Mouse (Mus musculus): ENCODE results near the gene Dedd. TPM values are rescaled to one million over a fixed set of nuclear protein-coding genes. Genes with fewer than 3 reads are reported as not detected.
A peak's percentile ranks its signal among the peaks of the same experiment; 100 is the strongest.

Gene Dedd
- polyA plus RNA-seq, 1 experiment from 2014 or later, result 32.8 TPM

DNA sequence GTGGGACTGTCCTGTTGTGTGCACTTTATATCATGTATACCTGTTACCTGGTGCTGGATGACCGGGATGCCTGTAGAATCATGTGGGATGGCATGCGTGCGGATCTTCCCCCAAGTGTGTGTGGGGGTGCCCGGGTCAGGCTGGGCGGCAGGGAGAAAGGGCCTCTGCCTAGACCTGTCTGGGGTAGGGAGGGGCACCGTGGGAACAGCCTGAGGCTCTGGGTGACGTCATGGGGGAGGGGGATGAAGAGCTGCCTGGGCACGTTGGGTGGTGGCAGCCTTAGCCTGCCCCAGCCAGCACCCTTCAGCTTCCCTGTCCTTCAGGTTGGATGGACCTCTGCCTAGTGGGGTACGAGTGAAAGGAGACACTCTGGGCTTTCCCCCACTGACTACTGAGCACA is 55.4 kb downstream of the Dedd start:
- no peak overlapping the region for H3K4me3 ChIP-seq (ENCODE audit: low read depth, low read length)
- no peak for TF ChIP-seq CTCF (IDR thresholded peaks at IDR 0.05; ENCODE audit: low read depth)
- H3K27me3 ChIP-seq (ENCODE audit: control insufficient read depth, insufficient read depth, low read length), result no peaks in the 10 kb centered on the region
- H3K4me1 ChIP-seq (replicated peaks; ENCODE audit: control insufficient read depth, insufficient read depth), result peaks cover 3% of the 10 kb centered on the region; the same call in 1 of the 2 replicates
- H3K27ac ChIP-seq (replicated peaks), result no peak overlapping the region
- H3K9ac ChIP-seq (ENCODE audit: low read length), result no peak overlapping the region
- H3K4me2 ChIP-seq (replicated peaks; ENCODE audit: low read depth), result no peak overlapping the region
- H3K9me3 ChIP-seq (ENCODE audit: control insufficient read depth, low read length), result no peaks in the 10 kb centered on the region
- no peaks in the 10 kb centered on the region for H3K36me3 ChIP-seq (ENCODE audit: control insufficient read depth, insufficient read depth, low read length)
- DNase-seq (ENCODE audit: low spot score) (no peak), ATAC-seq (ENCODE audit: low FRiP score, low TSS enrichment) (peak; percentile 28)
- WGBS, result 46% methylated on average over 9 of the region's 9 CpGs

DNA sequence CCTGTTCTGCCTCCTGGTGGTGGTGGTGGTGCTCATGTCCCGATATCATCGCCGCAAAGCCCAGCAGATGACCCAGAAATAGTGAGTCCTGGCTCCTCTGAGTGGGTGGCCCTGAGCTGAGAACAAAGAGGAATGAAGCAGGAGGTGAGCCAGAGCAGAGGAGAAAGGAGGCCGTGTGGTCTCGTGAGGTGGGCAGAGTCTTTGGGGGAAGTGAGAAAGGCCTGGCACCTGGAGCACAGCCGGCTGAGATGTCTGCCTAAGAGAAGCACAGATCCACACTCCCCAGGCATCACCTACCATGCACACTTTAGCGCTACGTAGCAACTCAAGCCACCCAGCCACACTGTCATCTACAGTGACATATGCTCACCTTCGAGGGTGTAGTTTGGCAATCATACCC is 56.2 kb downstream of the Dedd start:
- TF ChIP-seq CTCF (IDR thresholded peaks at IDR 0.05; ENCODE audit: low read depth) (peak; percentile 52), EP300 (optimal IDR thresholded peaks at IDR 0.05) (no peak)
- no peaks in the 10 kb centered on the region for H3K9me3 ChIP-seq (ENCODE audit: control insufficient read depth, low read length)
- H3K4me3 ChIP-seq (ENCODE audit: low read depth, low read length), result no peak overlapping the region
- H3K36me3 ChIP-seq (ENCODE audit: control insufficient read depth, insufficient read depth, low read length), result no peaks in the 10 kb centered on the region
- H3K4me2 ChIP-seq (replicated peaks; ENCODE audit: low read depth), result no peak overlapping the region
- no peaks in the 10 kb centered on the region for H3K27me3 ChIP-seq (ENCODE audit: control insufficient read depth, insufficient read depth, low read length)
- no peak overlapping the region for H3K9ac ChIP-seq (ENCODE audit: low read length)
- 69% methylated on average over 9 of the region's 9 CpGs for WGBS
- ATAC-seq (ENCODE audit: low FRiP score, low TSS enrichment) (no peak), DNase-seq (ENCODE audit: low spot score) (no peak)
- no peak overlapping the region for H3K27ac ChIP-seq (replicated peaks)
- no peaks in the 10 kb centered on the region; the same call in 1 of the 2 replicates for H3K4me1 ChIP-seq (replicated peaks; ENCODE audit: control insufficient read depth, insufficient read depth)

- H3K4me1 ChIP-seq (replicated peaks; ENCODE audit: control insufficient read depth, insufficient read depth), result no peaks in the 10 kb centered on the region; the same call in 1 of the 2 replicates
- no peak overlapping the region for H3K4me3 ChIP-seq (ENCODE audit: low read depth, low read length)
- TF ChIP-seq CTCF (IDR thresholded peaks at IDR 0.05; ENCODE audit: low read depth), result peak; percentile 68
- no peak for TF ChIP-seq EP300 (optimal IDR thresholded peaks at IDR 0.05)
- WGBS, result 37% methylated on average over 6 of the region's 6 CpGs
- H3K4me2 ChIP-seq (replicated peaks; ENCODE audit: low read depth), result no peak overlapping the region
- no peaks in the 10 kb centered on the region for H3K27me3 ChIP-seq (ENCODE audit: control insufficient read depth, insufficient read depth, low read length)
- no peaks in the 10 kb centered on the region for H3K9me3 ChIP-seq (ENCODE audit: control insufficient read depth, low read length)
- ATAC-seq (ENCODE audit: low FRiP score, low TSS enrichment), result 0 out of 2 replicates have a peak, but pooled peaks have one; percentile 17
- no peak overlapping the region for H3K9ac ChIP-seq (ENCODE audit: low read length)
- DNase-seq (ENCODE audit: low spot score), result no peak
- no peak overlapping the region for H3K27ac ChIP-seq (replicated peaks)
- H3K36me3 ChIP-seq (ENCODE audit: control insufficient read depth, insufficient read depth, low read length), result no peaks in the 10 kb centered on the region
These were observed 58.2 kb downstream of the Dedd start for GRCm38 (mm10) chr1:171387099-171387498.

- Histone ChIP-seq H3K27me3 (ENCODE audit: control insufficient read depth, insufficient read depth, low read length) (no peaks in the 10 kb centered on the region), H3K4me3 (ENCODE audit: low read depth, low read length) (no peak within 1 kb of the TSS), H3K4me1 (replicated peaks; ENCODE audit: control insufficient read depth, insufficient read depth) (no peaks in the 10 kb centered on the region; the same call in 1 of the 2 replicates), H3K9me3 (ENCODE audit: control insufficient read depth, low read length) (no peaks in the 10 kb centered on the region), H3K4me2 (replicated peaks; ENCODE audit: low read depth) (no peak within 1 kb of the TSS), H3K36me3 (ENCODE audit: control insufficient read depth, insufficient read depth, low read length) (no peaks in the 10 kb centered on the region), H3K9ac (ENCODE audit: low read length) (no peak within 1 kb of the TSS), H3K27ac (replicated peaks) (peak within 1 kb of the TSS; percentile 24; the same call in 1 of the 2 replicates)
- ATAC-seq (ENCODE audit: low FRiP score, low TSS enrichment), result no peak
- TF ChIP-seq EP300 (optimal IDR thresholded peaks at IDR 0.05) (no peak), CTCF (IDR thresholded peaks at IDR 0.05; ENCODE audit: low read depth) (no peak)
- DNase-seq (ENCODE audit: low spot score), result no peak
- 74% methylated on average over 15 of the region's 15 CpGs for WGBS
These were observed 59.6 kb downstream of the Dedd start, which contains the start of gene Arhgap30 for GRCm38 (mm10) chr1:171388376-171389102. Arhgap30 (plus strand) TSS chr1:171388954.

DNA sequence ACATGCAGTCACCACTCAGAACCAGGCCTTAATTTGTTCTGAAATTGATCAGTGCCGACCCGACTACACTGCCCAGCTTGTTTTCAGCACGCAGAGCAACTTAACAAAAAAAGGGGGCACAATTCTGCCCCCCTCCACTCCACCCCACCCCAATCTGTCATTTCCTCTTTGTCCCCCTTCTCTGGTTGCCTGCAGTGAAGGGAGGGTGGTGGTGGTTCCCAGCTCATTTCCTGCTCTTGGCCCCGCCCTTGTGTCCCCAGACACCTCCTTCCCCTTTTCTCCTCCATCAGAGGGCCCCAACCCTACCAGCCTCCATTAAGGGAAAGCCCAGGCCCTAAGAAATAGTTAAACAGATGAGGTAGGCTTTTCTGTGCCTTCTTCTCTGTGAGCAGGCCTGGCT is 61.2 kb downstream of the Dedd start:
- DNase-seq (ENCODE audit: low spot score) (peak; percentile 45), ATAC-seq (ENCODE audit: low FRiP score, low TSS enrichment) (no peak; the same call in 1 of the 2 replicates)
- H3K27ac ChIP-seq (replicated peaks), result peak overlapping the region; percentile 24; the same call in 1 of the 2 replicates
- H3K4me1 ChIP-seq (replicated peaks; ENCODE audit: control insufficient read depth, insufficient read depth), result no peaks in the 10 kb centered on the region; the same call in 1 of the 2 replicates
- no peak overlapping the region for H3K4me2 ChIP-seq (replicated peaks; ENCODE audit: low read depth)
- H3K36me3 ChIP-seq (ENCODE audit: control insufficient read depth, insufficient read depth, low read length), result no peaks in the 10 kb centered on the region
- 63% methylated on average over 4 of the region's 4 CpGs for WGBS
- H3K9ac ChIP-seq (ENCODE audit: low read length), result no peak overlapping the region
- no peaks in the 10 kb centered on the region for H3K9me3 ChIP-seq (ENCODE audit: control insufficient read depth, low read length)
- H3K27me3 ChIP-seq (ENCODE audit: control insufficient read depth, insufficient read depth, low read length), result no peaks in the 10 kb centered on the region
- no peak overlapping the region for H3K4me3 ChIP-seq (ENCODE audit: low read depth, low read length)
- TF ChIP-seq CTCF (IDR thresholded peaks at IDR 0.05; ENCODE audit: low read depth), result no peak
- TF ChIP-seq EP300 (optimal IDR thresholded peaks at IDR 0.05), result no peak

Other genes starting within 250 kb of the Dedd start
- 3.7 and 4.0 TPM in 2 replicates for gene Cfap126, start 215.2 kb upstream of the Dedd start, polyA plus RNA-seq (2015; fragmentation: Nextera tagmentation; extraction: Ambion mirVana)
- gene Sdhc, start 178.5 kb upstream of the Dedd start, polyA plus RNA-seq (2015; fragmentation: Nextera tagmentation; extraction: Ambion mirVana), result 238 and 277 TPM in 2 replicates
- 1.5 and 2.7 TPM in 2 replicates for gene Mpz, start 178.4 kb upstream of the Dedd start, polyA plus RNA-seq (2015; fragmentation: Nextera tagmentation; extraction: Ambion mirVana)
- gene Pcp4l1, start 132.9 kb upstream of the Dedd start, polyA plus RNA-seq (2015; fragmentation: Nextera tagmentation; extraction: Ambion mirVana), result 42.2 and 44.5 TPM in 2 replicates
- gene Nr1i3, start 115.2 kb upstream of the Dedd start, polyA plus RNA-seq (2015; fragmentation: Nextera tagmentation; extraction: Ambion mirVana), result 0.19 and 0.25 TPM in 2 replicates
- 19.6 and 20.5 TPM in 2 replicates for gene Tomm40l, start 106.6 kb upstream of the Dedd start, polyA plus RNA-seq (2015; fragmentation: Nextera tagmentation; extraction: Ambion mirVana)
- 26.3 and 49.4 TPM in 2 replicates for gene Apoa2, start 104.1 kb upstream of the Dedd start, polyA plus RNA-seq (2015; fragmentation: Nextera tagmentation; extraction: Ambion mirVana)
- gene Fcer1g, start 94.8 kb upstream of the Dedd start, polyA plus RNA-seq (2015; fragmentation: Nextera tagmentation; extraction: Ambion mirVana), result 51.3 and 59.4 TPM in 2 replicates
- gene Adamts4, start 78.7 kb upstream of the Dedd start, polyA plus RNA-seq (2015; fragmentation: Nextera tagmentation; extraction: Ambion mirVana), result 3.5 and 3.9 TPM in 2 replicates
- 210 and 218 TPM in 2 replicates for gene Ndufs2, start 77.8 kb upstream of the Dedd start, polyA plus RNA-seq (2015; fragmentation: Nextera tagmentation; extraction: Ambion mirVana)
- 32.9 and 34.2 TPM in 2 replicates for gene B4galt3, start 58.8 kb upstream of the Dedd start, polyA plus RNA-seq (2015; fragmentation: Nextera tagmentation; extraction: Ambion mirVana)
- gene Ppox, start 48.0 kb upstream of the Dedd start, polyA plus RNA-seq (2015; fragmentation: Nextera tagmentation; extraction: Ambion mirVana), result 16.8 and 21.3 TPM in 2 replicates
- gene Usp21, start 41.2 kb upstream of the Dedd start, polyA plus RNA-seq (2015; fragmentation: Nextera tagmentation; extraction: Ambion mirVana), result 25.0 and 26.4 TPM in 2 replicates
- 134 and 135 TPM in 2 replicates for gene Ufc1, start 34.1 kb upstream of the Dedd start, polyA plus RNA-seq (2015; fragmentation: Nextera tagmentation; extraction: Ambion mirVana)
- gene Nit1, start 16.5 kb downstream of the Dedd start, polyA plus RNA-seq (2015; fragmentation: Nextera tagmentation; extraction: Ambion mirVana), result 41.7 and 41.8 TPM in 2 replicates
- gene Pfdn2, start 16.5 kb downstream of the Dedd start, polyA plus RNA-seq (2015; fragmentation: Nextera tagmentation; extraction: Ambion mirVana), result 68.8 and 71.1 TPM in 2 replicates
- 0.86 and 1.2 TPM in 2 replicates for gene Klhdc9, start 31.7 kb downstream of the Dedd start, polyA plus RNA-seq (2015; fragmentation: Nextera tagmentation; extraction: Ambion mirVana)
- gene Nectin4, start 41.0 kb downstream of the Dedd start, polyA plus RNA-seq (2015; fragmentation: Nextera tagmentation; extraction: Ambion mirVana), result 45.5 and 48.2 TPM in 2 replicates
- gene Arhgap30, start 59.8 kb downstream of the Dedd start, polyA plus RNA-seq (2015; fragmentation: Nextera tagmentation; extraction: Ambion mirVana), result 1.1 and 1.2 TPM in 2 replicates
- gene Usf1, start 82.2 kb downstream of the Dedd start, polyA plus RNA-seq (2015; fragmentation: Nextera tagmentation; extraction: Ambion mirVana), result 39.1 and 41.6 TPM in 2 replicates
- 3.7 and 3.8 TPM in 2 replicates for gene Tstd1, start 89.7 kb downstream of the Dedd start, polyA plus RNA-seq (2015; fragmentation: Nextera tagmentation; extraction: Ambion mirVana)
- gene F11r, start 108.4 kb downstream of the Dedd start, polyA plus RNA-seq (2015; fragmentation: Nextera tagmentation; extraction: Ambion mirVana), result 95.8 and 113 TPM in 2 replicates
- 11.1 and 11.2 TPM in 2 replicates for gene Alyref2, start 174.3 kb downstream of the Dedd start, polyA plus RNA-seq (2015; fragmentation: Nextera tagmentation; extraction: Ambion mirVana)
- gene Itln1, start 206.1 kb downstream of the Dedd start, polyA plus RNA-seq (2015; fragmentation: Nextera tagmentation; extraction: Ambion mirVana), result 0.25 and 0.33 TPM in 2 replicates
- gene Cd244a, start 230.0 kb downstream of the Dedd start, polyA plus RNA-seq (2015; fragmentation: Nextera tagmentation; extraction: Ambion mirVana), result 0.21 and 0.33 TPM in 2 replicates